Mouse (Mus musculus) midbrain, embryonic 16.5 days (tissue): ENCODE measurements around the gene Ppid. TPM values are rescaled to one million over a fixed set of nuclear protein-coding genes. Genes with fewer than 3 reads are reported as not detected.

ENCODE experiments used
- ATAC-seq: fragments of 200-750 bp; cut with Nextera tagmentation; 2 replicates; pipeline ENCODE4 v1.8.0; 2017; ENCODE audit warnings: moderate TSS enrichment
- H3K27ac ChIP-seq: fragments of 300-500 bp; sonication (generic); 2 replicates; pipeline ENCODE4 v1.5.1; 2014; ENCODE audit warnings: mild to moderate bottlenecking, low read length, mixed read lengths
- H3K27me3 ChIP-seq: fragments of 300-500 bp; sonication (generic); 2 replicates; pipeline ENCODE4 v1.6.1; 2014; ENCODE audit warnings: low read depth, low read length, mixed read lengths; ENCODE audit not compliant: control insufficient read depth, insufficient read depth
- H3K36me3 ChIP-seq: fragments of 300-500 bp; sonication (generic); 2 replicates; pipeline ENCODE4 v1.6.1; 2014; ENCODE audit warnings: mild to moderate bottlenecking, low read length, moderate library complexity, mixed read lengths; ENCODE audit not compliant: control insufficient read depth, insufficient read depth
- H3K4me1 ChIP-seq: fragments of 300-500 bp; sonication (generic); 2 replicates; pipeline ENCODE4 v1.6.1; 2014; ENCODE audit warnings: mild to moderate bottlenecking, low read length, mixed read lengths; ENCODE audit not compliant: control insufficient read depth, insufficient read depth
- H3K4me2 ChIP-seq: fragments of 300-500 bp; sonication (generic); 2 replicates; pipeline ENCODE4 v1.6.1; 2014; ENCODE audit warnings: mild to moderate bottlenecking, low read length, mixed read lengths
- H3K4me3 ChIP-seq: fragments of 300-500 bp; sonication (generic); 2 replicates; pipeline ENCODE4 v1.5.1; 2014; ENCODE audit warnings: low read depth, mild to moderate bottlenecking, low read length, moderate library complexity, mixed read lengths
- H3K9ac ChIP-seq: fragments of 300-500 bp; sonication (generic); 2 replicates; pipeline ENCODE4 v1.6.1; 2014; ENCODE audit warnings: low read depth, low read length, mixed read lengths
- H3K9me3 ChIP-seq: fragments of 300-500 bp; sonication (generic); replicated peaks from 2 replicates; pipeline ENCODE4 v1.6.1; 2014; ENCODE audit warnings: mild to moderate bottlenecking, low read length, mixed read lengths; ENCODE audit not compliant: control insufficient read depth, poor library complexity, severe bottlenecking
- WGBS: fragments of 180-500 bp; shearing (Covaris S2); extraction: QIAGEN DNeasy Blood & Tissue Kit; methylation state at CpG from one replicate; pipeline ENCODE4 v1.1.7; 2014; 5-methylcytosine and 5-hydroxymethylcytosine counted together
- polyA plus RNA-seq: library from polyadenylated mRNA; unstranded; fragments of >200 nt; fragmentation: Nextera tagmentation; extraction: Ambion mirVana; gene quantifications from 2 replicates; pipeline ENCODE4 v1.2.1, GENCODE M21; 2015

The Ppid gene
- 148 and 157 TPM in 2 replicates for polyA plus RNA-seq

- H3K4me3 ChIP-seq: peak within 1 kb of the TSS; percentile 94
- peaks cover 13% of the 10 kb centered on the region for H3K36me3 ChIP-seq
- H3K4me2 ChIP-seq: peak within 1 kb of the TSS; percentile 84
- H3K27ac ChIP-seq: peak within 1 kb of the TSS; percentile 84
- H3K4me1 ChIP-seq: peaks cover 17% of the 10 kb centered on the region
- H3K9me3 ChIP-seq: no peaks in the 10 kb centered on the region
- WGBS: 4% methylated on average over 63 of the region's 63 CpGs
- peak; percentile 91 for ATAC-seq
- no peaks in the 10 kb centered on the region for H3K27me3 ChIP-seq
- peak within 1 kb of the TSS; percentile 86 for H3K9ac ChIP-seq
Observed at GRCm38 (mm10) chr3:79590863-79591792, at the start of gene Ppid. Gene Ppid, plus strand, starts transcription at chr3:79591342.

GRCm38 (mm10) chr3:79542585-79542984, 48.6 kb upstream of the Ppid start:
- Histone ChIP-seq H3K9me3 (no peaks in the 10 kb centered on the region), H3K27me3 (no peaks in the 10 kb centered on the region), H3K9ac (no peak overlapping the region), H3K36me3 (no peaks in the 10 kb centered on the region), H3K27ac (no peak overlapping the region), H3K4me3 (no peak overlapping the region), H3K4me1 (no peaks in the 10 kb centered on the region), H3K4me2 (no peak overlapping the region)
- 39% methylated on average over 6 of the region's 6 CpGs for WGBS
- no peak for ATAC-seq

- no peak overlapping the region for H3K27ac ChIP-seq
- H3K4me2 ChIP-seq: no peak overlapping the region
- no peaks in the 10 kb centered on the region; the same call in 1 of the 2 replicates for H3K36me3 ChIP-seq
- 84% methylated on average over 17 of the region's 17 CpGs for WGBS
- no peak for ATAC-seq
- H3K4me3 ChIP-seq: no peak overlapping the region
- no peak overlapping the region for H3K9ac ChIP-seq
- H3K9me3 ChIP-seq: no peaks in the 10 kb centered on the region
- H3K27me3 ChIP-seq: no peaks in the 10 kb centered on the region
- no peaks in the 10 kb centered on the region for H3K4me1 ChIP-seq
Observed at GRCm38 (mm10) chr3:79548681-79549437, 42.3 kb upstream of the Ppid start.

GRCm38 (mm10) chr3:79549751-79550393, 41.3 kb upstream of the Ppid start:
- ATAC-seq: no peak
- no peak overlapping the region for H3K9ac ChIP-seq
- no peaks in the 10 kb centered on the region for H3K27me3 ChIP-seq
- H3K9me3 ChIP-seq: no peaks in the 10 kb centered on the region
- H3K4me2 ChIP-seq: no peak overlapping the region
- H3K36me3 ChIP-seq: no peaks in the 10 kb centered on the region; the same call in 1 of the 2 replicates
- no peak overlapping the region for H3K4me3 ChIP-seq
- WGBS: 93% methylated on average over 8 of the region's 8 CpGs
- H3K27ac ChIP-seq: no peak overlapping the region
- H3K4me1 ChIP-seq: no peaks in the 10 kb centered on the region

GRCm38 (mm10) chr3:79551826-79552552, 39.2 kb upstream of the Ppid start:
- Histone ChIP-seq H3K4me1 (no peaks in the 10 kb centered on the region), H3K27me3 (no peaks in the 10 kb centered on the region), H3K9me3 (no peaks in the 10 kb centered on the region), H3K4me3 (no peak overlapping the region), H3K4me2 (no peak overlapping the region), H3K27ac (no peak overlapping the region), H3K9ac (no peak overlapping the region), H3K36me3 (no peaks in the 10 kb centered on the region; the same call in 1 of the 2 replicates)
- ATAC-seq: no peak
- WGBS: 85% methylated on average over 10 of the region's 10 CpGs

DNA sequence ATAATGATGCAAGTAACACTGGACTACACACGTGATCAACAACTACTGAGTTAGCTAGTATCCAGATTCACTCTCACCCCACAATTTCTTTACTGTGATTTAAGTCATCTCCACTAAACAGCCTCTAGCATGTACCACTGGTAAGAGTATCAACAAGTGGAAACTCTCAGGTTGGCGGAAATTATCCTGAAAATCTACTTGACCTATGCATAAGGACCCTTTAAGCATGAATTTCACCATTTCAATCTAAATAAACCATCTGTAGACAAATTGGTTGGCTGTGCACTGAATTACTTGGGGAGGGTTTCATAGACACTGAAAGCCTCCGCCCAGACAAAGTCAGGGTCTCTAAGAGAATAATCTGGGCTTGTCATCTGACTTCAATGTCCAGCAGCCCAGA, 37.4 kb upstream of the Ppid start:
- ATAC-seq: no peak
- H3K36me3 ChIP-seq: no peaks in the 10 kb centered on the region; the same call in 1 of the 2 replicates
- no peak overlapping the region for H3K27ac ChIP-seq
- 93% methylated on average over 3 of the region's 3 CpGs for WGBS
- H3K9ac ChIP-seq: no peak overlapping the region
- no peaks in the 10 kb centered on the region for H3K27me3 ChIP-seq
- H3K4me3 ChIP-seq: no peak overlapping the region
- no peaks in the 10 kb centered on the region for H3K4me1 ChIP-seq
- no peaks in the 10 kb centered on the region for H3K9me3 ChIP-seq
- no peak overlapping the region for H3K4me2 ChIP-seq

- Histone ChIP-seq H3K4me3 (no peak overlapping the region), H3K9me3 (no peaks in the 10 kb centered on the region), H3K4me1 (no peaks in the 10 kb centered on the region), H3K4me2 (no peak overlapping the region), H3K27ac (no peak overlapping the region), H3K27me3 (no peaks in the 10 kb centered on the region), H3K9ac (no peak overlapping the region), H3K36me3 (no peaks in the 10 kb centered on the region; the same call in 1 of the 2 replicates)
- 90% methylated on average over 6 of the region's 6 CpGs for WGBS
- ATAC-seq: no peak
Observed at GRCm38 (mm10) chr3:79555061-79555460, 36.1 kb upstream of the Ppid start.

- peak; percentile 50; the same call in 1 of the 2 replicates for ATAC-seq
Observed at GRCm38 (mm10) chr3:79559021-79559772, 31.9 kb upstream of the Ppid start.

More at GRCm38 (mm10) chr3:79559021-79559772, 31.9 kb upstream of the Ppid start:
- no peak overlapping the region for H3K4me2 ChIP-seq
- no peaks in the 10 kb centered on the region for H3K36me3 ChIP-seq
- peaks cover 2% of the 10 kb centered on the region; the same call in 1 of the 2 replicates for H3K4me1 ChIP-seq
- no peak overlapping the region for H3K9ac ChIP-seq
- H3K4me3 ChIP-seq: no peak overlapping the region
- WGBS: 76% methylated on average over 9 of the region's 9 CpGs
- H3K27ac ChIP-seq: no peak overlapping the region
- no peaks in the 10 kb centered on the region for H3K9me3 ChIP-seq
- no peaks in the 10 kb centered on the region for H3K27me3 ChIP-seq
